ENCODE assay signal across 8 mouse cellular contexts in the genomic region with DNA sequence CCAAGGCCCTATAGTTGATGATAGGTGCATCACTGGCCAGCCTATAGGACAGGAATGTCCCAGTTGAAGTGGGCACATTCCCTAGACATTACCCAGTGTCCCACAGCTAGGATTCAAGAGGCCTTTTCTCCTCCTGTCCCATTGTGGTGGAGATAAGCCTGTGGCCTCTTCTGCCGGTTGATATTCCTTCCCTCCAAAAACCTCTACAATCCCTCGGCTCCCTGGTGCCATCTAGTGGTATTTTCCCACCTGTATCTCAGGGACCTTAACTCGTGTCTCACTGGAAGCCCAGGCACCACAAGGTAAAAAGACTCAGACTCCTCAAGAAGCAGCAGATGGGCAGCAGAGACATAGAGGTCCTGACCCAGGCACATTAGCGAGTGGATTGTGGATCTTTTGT. TPM values are rescaled to one million over a fixed set of nuclear protein-coding genes. Genes with fewer than 3 reads are reported as not detected.
DNase-seq lines count a peak whose midpoint lies in the region; ATAC-seq and TF ChIP-seq lines count a peak whose summit lies in the region.

No protein-coding gene starts in this region.

- H3K4me1 ChIP-seq in kidney, adult 2 months (ENCODE audit: control insufficient read depth, insufficient read depth, low read length) = peaks cover 7% of the 10 kb centered on the region; the same call in 1 of the 2 replicates
- peaks cover 3% of the 10 kb centered on the region for H3K4me1 ChIP-seq in liver, adult 2 months (ENCODE audit: control insufficient read depth, insufficient read depth, low read length)

- no peaks in the 10 kb centered on the region for H3K27me3 ChIP-seq in kidney, adult 2 months (replicated peaks; ENCODE audit: control insufficient read depth, insufficient read depth, low read length)
- no peaks in the 10 kb centered on the region for H3K27me3 ChIP-seq in liver, adult 2 months (ENCODE audit: control insufficient read depth, insufficient read depth, low read length)
- H3K27me3 ChIP-seq in splenic B cell, adult 2 months (ENCODE audit: control insufficient read depth, insufficient read depth, low read length, poor library complexity, severe bottlenecking) = no peaks in the 10 kb centered on the region

- H3K36me3 ChIP-seq in kidney, adult 2 months (ENCODE audit: control insufficient read depth, insufficient read depth, low read length) = no peaks in the 10 kb centered on the region; the same call in 1 of the 2 replicates
- H3K36me3 ChIP-seq in liver, adult 2 months (ENCODE audit: control insufficient read depth, insufficient read depth, low read length) = no peaks in the 10 kb centered on the region
- H3K36me3 ChIP-seq in splenic B cell, adult 2 months (ENCODE audit: control insufficient read depth, insufficient read depth, low read length, poor library complexity, severe bottlenecking) = no peaks in the 10 kb centered on the region; the same call in 1 of the 2 replicates

- H3K79me2 ChIP-seq in liver, adult 2 months (ENCODE audit: control insufficient read depth, insufficient read depth, low read length) = peaks cover 7% of the 10 kb centered on the region; the same call in 1 of the 2 replicates

- no peak overlapping the region for H3K27ac ChIP-seq in kidney, adult 2 months (ENCODE audit: insufficient read depth, low read depth, low read length)
- H3K27ac ChIP-seq in liver, adult 2 months (replicated peaks; ENCODE audit: insufficient read depth, low read depth, low read length) = no peak overlapping the region

- DNase-seq in urinary bladder, postnatal 14 days (ENCODE audit: low spot score) = peak; percentile 86
- DNase-seq in urinary bladder, postnatal 10 days (ENCODE audit: low spot score) = no peak
- peak; percentile 90 for DNase-seq in embryo, embryonic 11 days
- DNase-seq in gastrocnemius, postnatal 4 days (ENCODE audit: low spot score in 2 of 2) = peak; percentile 64 to 80
- DNase-seq in kidney, adult 2 months = peak; percentile 87
- peak; percentile 61 for DNase-seq in liver, adult 2 months (ENCODE audit: extremely low read depth, low read depth, low spot score)
- peak; percentile 86 for DNase-seq in splenic B cell, adult 2 months (ENCODE audit: low read depth, low spot score)

- peak; percentile 86 for TF ChIP-seq CTCF in kidney, adult 2 months (conservative IDR thresholded peaks at IDR 0.05; ENCODE audit: insufficient read depth, insufficient read length, low read depth, low read length)
- peak; percentile 46 for TF ChIP-seq CTCF in liver, adult 2 months (IDR thresholded peaks at IDR 0.05; ENCODE audit: low read depth, low read length)

- no peak overlapping the region for H3K4me3 ChIP-seq in kidney, adult 2 months (ENCODE audit: insufficient read depth, low read depth, low read length)
- no peak overlapping the region for H3K4me3 ChIP-seq in liver, adult 2 months (ENCODE audit: insufficient read depth, low read depth, low read length)

- 1% methylated on average over 4 of the region's 4 CpGs for WGBS in kidney, adult 2 months
- WGBS in liver, adult 2 months = 6% methylated on average over 4 of the region's 4 CpGs

- no peak overlapping the region for H3K9ac ChIP-seq in liver, adult 2 months (ENCODE audit: low read depth, low read length)

- TF ChIP-seq POLR2A in kidney, adult 2 months (IDR thresholded peaks at IDR 0.05; ENCODE audit: low read depth, low read length) = no peak
- no peak for TF ChIP-seq POLR2A in liver, adult 2 months (IDR thresholded peaks at IDR 0.05; ENCODE audit: extremely low read depth, insufficient read depth, low read length)

- ATAC-seq in monocyte, adult 5-6 weeks (replicated peaks; ENCODE audit: insufficient number of reproducible peaks, low FRiP score, low TSS enrichment, poor library complexity, severe bottlenecking) = peak; percentile 25; the same call in 1 of the 2 replicates

RNA-seq across cellular contexts. Expression of a gene that starts 3.3 kb away (rescaled TPM):
- total RNA-seq in gastrocnemius, postnatal 4 days (2021) = 100 to 1,000 TPM; 327 to 331 TPM
- polyA plus RNA-seq in kidney, adult 2 months (2012; rRNA removed) = 1,001 and 1,041 TPM in 2 replicates
- total RNA-seq in liver, adult 2 months (2014; rRNA removed) = 165 and 186 TPM in 2 replicates
- 551 and 560 TPM in 2 replicates for polyA plus RNA-seq in liver, adult 2 months (2012; rRNA removed)
- 60.9 to 74.8 TPM (median 61.4 TPM) in 3 replicates for total RNA-seq in monocyte, adult 5-6 weeks (2017)

RNA-seq across cellular contexts. Expression of a gene that starts 15.2 kb away (rescaled TPM):
- 100 to 1,000 TPM; 446 to 545 TPM for total RNA-seq in gastrocnemius, postnatal 4 days (2021)
- polyA plus RNA-seq in kidney, adult 2 months (2012; rRNA removed) = 66.7 and 68.4 TPM in 2 replicates
- total RNA-seq in liver, adult 2 months (2014; rRNA removed) = 241 and 277 TPM in 2 replicates
- 670 and 715 TPM in 2 replicates for polyA plus RNA-seq in liver, adult 2 months (2012; rRNA removed)
- total RNA-seq in monocyte, adult 5-6 weeks (2017) = 3.8 to 4.7 TPM in 2 of 3 replicates, not detected in the other

RNA-seq across cellular contexts. Expression of a gene that starts 15.7 kb away (rescaled TPM):
- 100 to 1,000 TPM in 1 of 2 experiments, 10 to 100 TPM in 1; 98.9 to 112 TPM for total RNA-seq in gastrocnemius, postnatal 4 days (2021)
- 45.6 and 49.1 TPM in 2 replicates for polyA plus RNA-seq in kidney, adult 2 months (2012; rRNA removed)
- total RNA-seq in liver, adult 2 months (2014; rRNA removed) = 38.0 and 39.9 TPM in 2 replicates
- polyA plus RNA-seq in liver, adult 2 months (2012; rRNA removed) = 39.9 and 43.5 TPM in 2 replicates
- total RNA-seq in monocyte, adult 5-6 weeks (2017) = 85.1 to 132 TPM (median 92.5 TPM) in 3 replicates

RNA-seq across cellular contexts. Expression of a gene that starts 19.4 kb away (rescaled TPM):
- 10 to 100 TPM; 61.3 to 61.5 TPM for total RNA-seq in gastrocnemius, postnatal 4 days (2021)
- 25.6 and 30.4 TPM in 2 replicates for polyA plus RNA-seq in kidney, adult 2 months (2012; rRNA removed)
- total RNA-seq in liver, adult 2 months (2014; rRNA removed) = 7.1 and 8.7 TPM in 2 replicates
- polyA plus RNA-seq in liver, adult 2 months (2012; rRNA removed) = 8.4 and 10.1 TPM in 2 replicates
- total RNA-seq in monocyte, adult 5-6 weeks (2017) = 43.7 to 46.7 TPM (median 46.2 TPM) in 3 replicates

RNA-seq across cellular contexts. Expression of a gene that starts 46.7 kb away (rescaled TPM):
- 1,000 to 10,000 TPM; 1,165 to 1,300 TPM for total RNA-seq in gastrocnemius, postnatal 4 days (2021)
- polyA plus RNA-seq in kidney, adult 2 months (2012; rRNA removed) = 1,371 and 1,777 TPM in 2 replicates
- 510 and 571 TPM in 2 replicates for total RNA-seq in liver, adult 2 months (2014; rRNA removed)
- 686 and 1,012 TPM in 2 replicates for polyA plus RNA-seq in liver, adult 2 months (2012; rRNA removed)
- total RNA-seq in monocyte, adult 5-6 weeks (2017) = 1,267 to 1,604 TPM (median 1,393 TPM) in 3 replicates

Comparison
In these comparisons a context has a peak if more than half of its experiments do, and no peak if none do; other contexts are left out.
1. RNA of a gene that starts 15.2 kb away (total RNA-seq): 446 to 545 TPM in gastrocnemius, postnatal 4 days and 241 to 277 TPM in liver, adult 2 months; 3.8 to 4.7 TPM in monocyte, adult 5-6 weeks; every median in the first group is over 10 times any median in the second.